Mouse (Mus musculus): Measurements from ENCODE around the gene Smim24.

Gene Smim24

DNA sequence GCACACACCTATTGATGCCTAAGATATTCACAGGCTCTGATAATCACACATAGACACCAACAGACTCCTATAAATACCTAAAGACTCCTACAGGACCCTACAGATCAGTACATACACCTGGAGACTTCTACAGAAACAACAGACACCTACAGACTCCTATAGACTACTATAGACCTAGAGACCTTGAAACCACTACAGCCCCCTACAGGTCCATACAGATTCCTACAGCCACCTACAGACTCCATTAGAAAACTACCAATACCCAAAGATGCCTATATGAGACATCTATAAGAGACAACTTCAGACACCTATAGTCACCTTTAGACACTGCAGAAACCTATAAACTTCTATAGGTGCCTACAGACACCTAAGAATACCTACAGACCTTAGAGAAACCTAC is 48.2 kb downstream of the Smim24 start:
- no peak for DNase-seq

All from lung, postnatal 4 days (tissue).